Mouse (Mus musculus): ENCODE measurements around the gene Hnrnpdl. TPM values are rescaled to one million over a fixed set of nuclear protein-coding genes. Genes with fewer than 3 reads are reported as not detected.

Hnrnpdl gene
- total and polyA plus RNA-seq, 3 experiments, result 153 to 239 TPM; not detected in 1

GRCm38 (mm10) chr5:100032107-100032506, 7.4 kb downstream of the Hnrnpdl start (continued):
- TF ChIP-seq NELFE (IDR thresholded peaks at IDR 0.05; ENCODE audit: low read depth, low read length), result no peak
- TF ChIP-seq E2F4 (IDR thresholded peaks at IDR 0.05; ENCODE audit: borderline replicate concordance, low read depth, low read length), result no peak
- no peak for TF ChIP-seq EP300 (IDR thresholded peaks at IDR 0.05; ENCODE audit: low read depth in 1 of 2, low read length in 2 of 2)
- TF ChIP-seq POLR2AphosphoS5 (IDR thresholded peaks at IDR 0.05; ENCODE audit: borderline replicate concordance, low read depth, low read length), result no peak
- no peak for TF ChIP-seq GABPA (IDR thresholded peaks at IDR 0.05; ENCODE audit: low read depth, low read length)
- no peak for TF ChIP-seq BHLHE40 (IDR thresholded peaks at IDR 0.05; ENCODE audit: borderline replicate concordance, low read depth, low read length)
- no peak for TF ChIP-seq TAL1 (IDR thresholded peaks at IDR 0.05; ENCODE audit: low read length)
- TF ChIP-seq MYB (IDR thresholded peaks at IDR 0.05; ENCODE audit: low read depth, low read length), result no peak
- TF ChIP-seq POLR2A (IDR thresholded peaks at IDR 0.05; ENCODE audit: control insufficient read depth in 1 of 2, insufficient read depth in 1 of 2, low read depth in 1 of 2, low read length in 2 of 2, poor library complexity in 1 of 2), result peak in 1 of 2 experiments; percentile 37; a peak in 1 of 4 replicates
- no peak for TF ChIP-seq USF1 (IDR thresholded peaks at IDR 0.05; ENCODE audit: low read depth, low read length)
- 0 out of 2 replicates have a peak, but pooled peaks have one; percentile 15 for TF ChIP-seq MYC (IDR thresholded peaks at IDR 0.05; ENCODE audit: low read depth, low read length)
- TF ChIP-seq ZMIZ1 (IDR thresholded peaks at IDR 0.05; ENCODE audit: low read depth, low read length), result peak; percentile 12; the same call in 1 of the 2 replicates
- TF ChIP-seq RAD21 (IDR thresholded peaks at IDR 0.05; ENCODE audit: low read depth, low read length), result no peak
- TF ChIP-seq ZNF384 (IDR thresholded peaks at IDR 0.05; ENCODE audit: low read depth, low read length), result no peak
- TF ChIP-seq RCOR1 (IDR thresholded peaks at IDR 0.05; ENCODE audit: low read depth, low read length), result no peak
- peak in 1 of 3 experiments; percentile 24; a peak in 1 of 6 replicates for TF ChIP-seq CTCF (IDR thresholded peaks at IDR 0.05 in 2 of 3, conservative IDR thresholded peaks at IDR 0.05 in 1 of 3; ENCODE audit: control insufficient read depth in 1 of 3, insufficient read depth in 1 of 3, low read depth in 2 of 3, low read length in 3 of 3, poor library complexity in 1 of 3, severe bottlenecking in 1 of 3)
- no peak for TF ChIP-seq JUND (IDR thresholded peaks at IDR 0.05; ENCODE audit: low read depth, low read length)
- no peak for TF ChIP-seq MAFK (IDR thresholded peaks at IDR 0.05; ENCODE audit: borderline replicate concordance, low read depth, low read length)
- no peak for TF ChIP-seq SIN3A (IDR thresholded peaks at IDR 0.05; ENCODE audit: low read length)
- no peak for TF ChIP-seq CHD1 (IDR thresholded peaks at IDR 0.05; ENCODE audit: low read depth, low read length)

GRCm38 (mm10) chr5:100030069-100030468, 9.4 kb downstream of the Hnrnpdl start:
- TF ChIP-seq NRF1 (IDR thresholded peaks at IDR 0.05; ENCODE audit: insufficient read depth, low read depth, low read length, poor library complexity, severe bottlenecking) (no peak), RAD21 (IDR thresholded peaks at IDR 0.05; ENCODE audit: low read depth, low read length) (no peak), E2F4 (IDR thresholded peaks at IDR 0.05; ENCODE audit: borderline replicate concordance, low read depth, low read length) (no peak), TCF12 (IDR thresholded peaks at IDR 0.05; ENCODE audit: low read depth, low read length) (no peak), JUND (IDR thresholded peaks at IDR 0.05; ENCODE audit: low read depth, low read length) (no peak), NELFE (IDR thresholded peaks at IDR 0.05; ENCODE audit: low read depth, low read length) (no peak), UBTF (IDR thresholded peaks at IDR 0.05; ENCODE audit: borderline replicate concordance, insufficient read depth, low read depth, low read length) (no peak), TAL1 (IDR thresholded peaks at IDR 0.05; ENCODE audit: low read length) (peak; percentile 25), MEF2A (IDR thresholded peaks at IDR 0.05; ENCODE audit: extremely low read depth, insufficient replicate concordance, low read depth, low read length, poor library complexity, severe bottlenecking) (no peak), EP300 (IDR thresholded peaks at IDR 0.05; ENCODE audit: low read depth in 1 of 2, low read length in 2 of 2) (no peak), MYB (IDR thresholded peaks at IDR 0.05; ENCODE audit: low read depth, low read length) (no peak), BHLHE40 (IDR thresholded peaks at IDR 0.05; ENCODE audit: borderline replicate concordance, low read depth, low read length) (peak; percentile 58; the same call in 1 of the 2 replicates), POLR2AphosphoS5 (IDR thresholded peaks at IDR 0.05; ENCODE audit: borderline replicate concordance, low read depth, low read length) (no peak), HCFC1 (IDR thresholded peaks at IDR 0.05; ENCODE audit: low read depth, low read length) (no peak), GATA1 (IDR thresholded peaks at IDR 0.05; ENCODE audit: low read depth, low read length) (no peak), ELF1 (IDR thresholded peaks at IDR 0.05; ENCODE audit: low read depth, low read length) (no peak), ETS1 (IDR thresholded peaks at IDR 0.05; ENCODE audit: low read depth, low read length) (no peak), MAX (IDR thresholded peaks at IDR 0.05; ENCODE audit: low read length) (no peak), CHD2 (IDR thresholded peaks at IDR 0.05; ENCODE audit: low read length) (no peak), MXI1 (IDR thresholded peaks at IDR 0.05; ENCODE audit: low read depth, low read length) (no peak), POLR2AphosphoS2 (IDR thresholded peaks at IDR 0.05; ENCODE audit: low read length) (no peak), SIN3A (IDR thresholded peaks at IDR 0.05; ENCODE audit: low read length) (0 out of 2 replicates have a peak, but pooled peaks have one; percentile 19), TBP (IDR thresholded peaks at IDR 0.05; ENCODE audit: low read depth, low read length) (no peak)
- H3K36me3 ChIP-seq (ENCODE audit: control insufficient read depth in 1 of 2, insufficient read depth in 2 of 2, low read length in 2 of 2), result peaks cover 7 to 8% of the 10 kb centered on the region in 2 experiments
- H3K27me3 ChIP-seq (ENCODE audit: control insufficient read depth in 1 of 2, insufficient read depth in 2 of 2, low read length in 2 of 2), result no peaks in the 10 kb centered on the region
- no peak overlapping the region for H3K4me3 ChIP-seq (ENCODE audit: control insufficient read depth in 1 of 2, insufficient read depth in 1 of 2, low read depth in 2 of 2, low read length in 2 of 2)
- H3K9ac ChIP-seq (ENCODE audit: control insufficient read depth, low read depth, low read length, poor library complexity, severe bottlenecking), result no peak overlapping the region
- peaks cover 6% of the 10 kb centered on the region for H3K79me2 ChIP-seq (ENCODE audit: control insufficient read depth, insufficient read depth, low read length, poor library complexity)
- peaks cover 0 to 3% of the 10 kb centered on the region in 2 experiments; a peak in 1 of 4 replicates for H3K4me1 ChIP-seq (ENCODE audit: control insufficient read depth in 1 of 2, insufficient read depth in 2 of 2, low read length in 2 of 2)
- H3K27ac ChIP-seq (ENCODE audit: control insufficient read depth, low read depth, low read length), result no peak overlapping the region
- H3K9me3 ChIP-seq (replicated peaks; ENCODE audit: insufficient read depth, low read length), result no peaks in the 10 kb centered on the region
- DNase-seq (ENCODE audit: low read depth, low spot score), result no peak
